Mouse (Mus musculus) midbrain, embryonic 11.5 days (tissue): ENCODE data around the gene Mboat7. TPM values are rescaled to one million over a fixed set of nuclear protein-coding genes. Genes with fewer than 3 reads are reported as not detected.

Experiments
- ATAC-seq: fragments of 200-750 bp; cut with Nextera tagmentation; 2 replicates; pipeline ENCODE4 v1.8.0; 2017; ENCODE audit warnings: moderate TSS enrichment, moderate library complexity; ENCODE audit not compliant: low FRiP score
- DNase-seq: peaks from one replicate; pipeline ENCODE4 v3.0.0; 2015; ENCODE audit warnings: low spot score; ENCODE audit errors: missing footprints
- H3K27ac ChIP-seq: fragments of 300-500 bp; sonication (generic); 2 replicates; pipeline ENCODE4 v1.5.1; 2014; ENCODE audit warnings: low read depth, low read length
- H3K27me3 ChIP-seq: fragments of 300-500 bp; sonication (generic); 2 replicates; pipeline ENCODE4 v1.6.1; 2014; ENCODE audit warnings: mild to moderate bottlenecking, low read length, moderate library complexity, mixed read lengths; ENCODE audit not compliant: control insufficient read depth, insufficient read depth
- H3K36me3 ChIP-seq: fragments of 300-500 bp; sonication (generic); 2 replicates; pipeline ENCODE4 v1.6.1; 2014; ENCODE audit warnings: mild to moderate bottlenecking, low read length, moderate library complexity, mixed read lengths; ENCODE audit not compliant: control insufficient read depth, insufficient read depth
- H3K4me1 ChIP-seq: fragments of 300-500 bp; sonication (generic); 2 replicates; pipeline ENCODE4 v1.6.1; 2014; ENCODE audit warnings: low read length; ENCODE audit not compliant: control insufficient read depth, insufficient read depth
- H3K4me2 ChIP-seq: fragments of 300-500 bp; sonication (generic); 2 replicates; pipeline ENCODE4 v1.6.1; 2014; ENCODE audit warnings: mild to moderate bottlenecking, moderate library complexity
- H3K4me3 ChIP-seq: fragments of 300-500 bp; sonication (generic); 2 replicates; pipeline ENCODE4 v1.5.1; 2014; ENCODE audit warnings: low read depth, low read length
- H3K9ac ChIP-seq: fragments of 300-500 bp; sonication (generic); 2 replicates; pipeline ENCODE4 v1.6.1; 2014; ENCODE audit warnings: low read length
- H3K9me3 ChIP-seq: fragments of 300-500 bp; sonication (generic); 2 replicates; pipeline ENCODE4 v1.6.1; 2016; ENCODE audit warnings: low read length; ENCODE audit not compliant: control insufficient read depth
- WGBS: fragments of 180-500 bp; shearing (Covaris S2); extraction: QIAGEN DNeasy Blood & Tissue Kit; methylation state at CpG from one replicate; pipeline ENCODE4 v1.1.7; 2014; 5-methylcytosine and 5-hydroxymethylcytosine counted together
- polyA plus RNA-seq: library from polyadenylated mRNA; unstranded; fragments of >200 nt; fragmentation: Nextera tagmentation; extraction: Ambion mirVana; gene quantifications from 2 replicates; pipeline ENCODE4 v1.2.1, GENCODE M21; 2014

The Mboat7 gene
- polyA plus RNA-seq, 1 experiment from 2014 or later, result 23.8 TPM

DNA sequence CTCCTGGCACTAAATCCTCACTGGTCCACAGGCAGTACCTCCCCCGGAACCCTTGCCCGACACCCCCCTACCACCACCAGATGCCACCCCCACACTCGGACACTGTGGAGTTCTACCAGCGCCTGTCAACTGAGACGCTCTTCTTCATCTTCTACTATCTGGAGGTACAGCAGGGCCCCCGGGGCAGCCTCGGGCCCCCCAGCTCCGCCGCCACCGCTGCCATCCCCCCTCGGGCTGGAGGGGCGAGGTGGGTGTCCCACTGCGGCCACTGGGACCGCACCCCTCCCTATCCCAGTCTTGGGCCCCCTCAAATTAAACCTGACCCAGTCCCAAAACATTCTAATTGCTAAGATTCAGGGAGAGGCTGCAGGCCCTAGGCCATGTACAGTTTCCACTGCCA, 34.7 kb downstream of the Mboat7 start:
- ATAC-seq, result no peak
- 97% methylated on average over 14 of the region's 14 CpGs for WGBS

DNA sequence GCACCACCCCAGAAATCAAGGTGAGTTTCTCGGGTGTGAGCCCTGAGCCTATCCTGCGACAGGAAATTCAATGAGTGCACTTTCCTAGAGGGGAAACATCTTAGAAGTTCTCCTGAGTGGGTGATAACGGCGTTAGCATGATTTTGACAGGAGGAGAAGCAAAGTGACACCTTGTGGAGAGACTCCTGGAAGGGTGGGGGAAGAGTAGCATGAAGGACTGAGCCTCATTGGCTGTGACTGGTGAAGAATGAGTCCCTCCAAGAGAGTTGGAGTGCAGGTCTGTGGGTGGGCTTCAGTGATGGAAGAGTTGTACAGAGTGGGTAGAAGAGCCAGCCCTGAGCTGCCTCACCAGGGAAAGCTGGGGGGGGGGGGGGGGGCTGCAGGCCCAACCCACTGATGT, 36.4 kb downstream of the Mboat7 start:
- ATAC-seq, result 0 out of 2 replicates have a peak, but pooled peaks have one; percentile 19
- Histone ChIP-seq H3K4me2 (no peak overlapping the region), H3K4me3 (no peak overlapping the region), H3K9me3 (no peaks in the 10 kb centered on the region), H3K27ac (no peak overlapping the region), H3K36me3 (peaks cover 55% of the 10 kb centered on the region), H3K9ac (no peak overlapping the region), H3K27me3 (no peaks in the 10 kb centered on the region), H3K4me1 (no peaks in the 10 kb centered on the region)
- DNase-seq, result no peak
- whole genome bisulfite sequencing, result 93% methylated on average over 4 of the region's 4 CpGs

More for the DNA sequence above, 34.7 kb downstream of the Mboat7 start:
- Histone ChIP-seq H3K4me3 (no peak overlapping the region), H3K9ac (no peak overlapping the region), H3K27me3 (no peaks in the 10 kb centered on the region), H3K27ac (no peak overlapping the region), H3K4me1 (peaks cover 1% of the 10 kb centered on the region), H3K4me2 (no peak overlapping the region), H3K36me3 (peaks cover 47% of the 10 kb centered on the region), H3K9me3 (no peaks in the 10 kb centered on the region)
- no peak for DNase-seq

DNA sequence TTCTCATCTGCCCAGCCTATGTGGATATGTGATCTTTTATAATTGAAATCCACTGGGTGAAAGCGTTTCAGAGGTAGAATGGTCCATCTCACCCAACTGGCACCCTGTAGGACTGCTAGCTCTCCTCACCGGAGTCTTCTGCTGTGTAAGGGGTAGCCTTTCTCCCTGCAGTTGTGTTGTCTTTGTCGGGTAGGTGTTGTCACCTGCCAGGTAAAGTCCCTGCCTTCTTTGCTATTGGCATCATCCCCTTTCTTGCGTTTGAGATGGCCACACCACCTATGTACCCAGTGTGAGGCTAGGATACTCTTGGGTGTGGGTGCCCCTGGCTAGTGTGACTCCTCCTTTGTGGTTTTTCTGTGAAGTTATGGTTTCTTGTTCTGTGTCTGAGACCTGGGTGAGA, 46.7 kb downstream of the Mboat7 start:
- no peak for ATAC-seq
- WGBS, result 74% methylated on average over 4 of the region's 4 CpGs
- Histone ChIP-seq H3K27me3 (no peaks in the 10 kb centered on the region), H3K4me3 (peak overlapping the region; percentile 99), H3K27ac (no peak overlapping the region), H3K4me2 (peak overlapping the region; percentile 91), H3K9me3 (no peaks in the 10 kb centered on the region), H3K4me1 (peaks cover 26% of the 10 kb centered on the region), H3K36me3 (peaks cover 13% of the 10 kb centered on the region), H3K9ac (peak overlapping the region; percentile 99)
- DNase-seq, result no peak

DNA sequence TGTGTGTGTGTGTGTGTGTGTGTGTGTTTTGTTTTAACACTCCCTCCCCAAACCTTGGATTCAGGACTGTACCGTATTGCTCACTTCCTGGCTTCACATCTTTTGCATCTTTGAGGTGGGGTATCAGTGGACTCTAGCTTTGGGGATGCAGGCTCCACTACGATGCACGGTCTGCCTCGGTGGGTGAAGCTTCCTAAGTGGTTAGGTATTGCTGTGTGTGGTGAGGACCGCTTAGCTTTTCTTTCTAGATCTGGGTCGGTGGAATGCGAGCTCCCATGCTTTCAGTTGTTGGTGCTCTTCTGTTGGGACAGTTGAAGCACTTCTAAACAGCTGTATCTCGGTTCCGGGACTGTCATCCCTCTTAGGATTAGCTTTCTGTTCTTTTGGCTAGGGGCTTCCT, 47.1 kb downstream of the Mboat7 start:
- H3K4me1 ChIP-seq, result peaks cover 26% of the 10 kb centered on the region
- peaks cover 9% of the 10 kb centered on the region for H3K36me3 ChIP-seq
- no peak for ATAC-seq
- H3K27me3 ChIP-seq, result no peaks in the 10 kb centered on the region
- 23% methylated on average over 9 of the region's 9 CpGs for WGBS
- no peaks in the 10 kb centered on the region for H3K9me3 ChIP-seq
- peak overlapping the region; percentile 91 for H3K4me2 ChIP-seq
- no peak overlapping the region for H3K27ac ChIP-seq
- peak overlapping the region; percentile 99 for H3K9ac ChIP-seq
- peak overlapping the region; percentile 99 for H3K4me3 ChIP-seq
- no peak for DNase-seq

DNA sequence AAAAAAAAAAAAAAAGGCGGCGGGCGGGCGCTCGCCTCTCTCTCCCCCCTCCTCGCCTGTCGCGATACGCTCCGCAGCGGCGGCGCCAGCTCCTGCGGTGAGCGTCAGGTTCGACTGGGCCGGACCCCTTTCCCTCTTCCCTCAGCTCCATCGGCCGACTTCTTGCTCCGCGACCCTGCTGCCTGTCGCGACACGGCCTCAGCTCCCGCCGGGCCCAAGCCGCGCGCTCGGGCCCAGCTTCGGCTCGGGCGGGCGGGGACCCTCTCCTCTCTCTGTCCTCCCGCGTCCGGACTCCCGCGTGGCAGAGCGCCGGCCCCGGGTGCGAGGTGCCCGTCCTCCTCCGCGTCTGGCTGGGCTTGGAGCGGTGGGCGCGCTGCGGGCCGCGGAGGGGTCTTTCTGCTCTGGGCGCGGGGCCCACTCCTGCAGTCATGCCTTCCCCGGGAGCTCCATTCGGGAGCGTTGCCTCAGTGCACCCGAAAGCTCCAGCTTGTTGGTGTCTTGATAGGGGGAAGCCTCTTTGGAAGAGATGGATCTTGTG, 47.8 kb downstream of the Mboat7 start:
- Histone ChIP-seq H3K27ac (peak overlapping the region; percentile 97), H3K9me3 (no peaks in the 10 kb centered on the region), H3K27me3 (no peaks in the 10 kb centered on the region), H3K4me1 (peaks cover 26% of the 10 kb centered on the region), H3K4me2 (peak overlapping the region; percentile 91), H3K36me3 (peaks cover 11% of the 10 kb centered on the region), H3K4me3 (peak overlapping the region; percentile 99), H3K9ac (peak overlapping the region; percentile 99)
- DNase-seq, result no peak
- under 1% methylated on average over 52 of the region's 58 CpGs for WGBS
- ATAC-seq, result peak; percentile 10; the same call in 1 of the 2 replicates

DNA sequence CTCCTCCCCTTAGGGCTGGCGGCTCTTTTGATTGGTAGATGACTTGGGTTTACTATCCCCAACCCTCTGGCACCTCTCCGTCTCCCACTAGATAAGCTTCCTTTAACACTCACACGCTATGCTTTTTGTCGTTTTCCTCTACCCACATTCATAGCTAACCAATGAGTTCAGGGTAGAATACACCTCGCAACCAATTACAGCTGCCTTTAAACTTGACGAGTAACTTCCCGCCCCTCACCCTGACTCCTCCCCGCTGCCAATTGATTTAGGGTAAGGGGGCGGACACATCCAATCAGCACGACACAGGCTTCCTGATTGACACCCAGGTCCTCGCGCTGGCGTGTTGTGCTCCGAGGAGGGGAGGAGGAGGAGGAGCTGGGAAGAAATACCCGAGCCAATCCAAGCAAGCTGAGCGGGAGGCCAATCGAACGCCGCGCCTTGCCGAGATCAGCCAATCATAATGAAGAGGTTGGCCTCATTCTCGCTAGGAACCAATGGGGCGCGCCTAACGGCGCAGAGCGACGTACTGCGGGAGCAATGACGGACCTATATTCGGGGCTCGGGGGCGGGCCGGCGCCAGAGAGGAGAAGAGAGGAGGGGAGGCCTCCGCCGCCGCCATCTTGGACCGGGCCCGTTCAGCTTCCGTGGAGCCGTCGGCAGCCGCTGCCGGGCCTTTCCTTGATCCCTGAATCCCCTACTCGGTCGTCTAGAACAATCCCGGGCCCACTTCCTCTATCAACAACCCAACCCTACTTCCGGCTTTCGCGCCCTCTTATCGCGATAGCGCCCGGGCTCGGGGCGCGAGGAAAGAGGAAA, 48.4 kb downstream of the Mboat7 start, which contains the start of gene Cnot3:
Gene Cnot3, plus strand, starts transcription at position 597 of the 816 bp plus-strand sequence.
- peak; percentile 98 for DNase-seq
- Histone ChIP-seq H3K27me3 (no peaks in the 10 kb centered on the region), H3K36me3 (peaks cover 14% of the 10 kb centered on the region), H3K27ac (peak within 1 kb of the TSS; percentile 97), H3K9ac (peak within 1 kb of the TSS; percentile 99), H3K9me3 (no peaks in the 10 kb centered on the region), H3K4me2 (peak within 1 kb of the TSS; percentile 91), H3K4me3 (peak within 1 kb of the TSS; percentile 99), H3K4me1 (peaks cover 26% of the 10 kb centered on the region)
- peak; percentile 99 for ATAC-seq
- under 1% methylated on average over 57 of the region's 58 CpGs for WGBS

DNA sequence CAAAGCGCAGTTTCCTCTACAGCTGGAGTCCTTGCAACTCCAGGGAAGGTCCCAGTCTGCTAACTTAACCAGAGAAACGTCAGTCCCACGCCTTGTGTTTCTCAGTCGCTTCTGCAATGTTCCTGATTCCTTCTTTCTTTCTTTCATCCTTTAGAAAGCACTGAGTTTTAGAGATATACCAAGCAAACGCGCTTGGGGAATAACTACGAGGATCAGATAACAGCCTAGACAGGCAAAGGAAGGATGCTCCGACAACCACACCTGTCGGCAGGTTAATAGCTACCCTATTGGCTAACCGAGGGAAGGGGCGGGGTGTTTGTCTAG, 49.0 kb downstream of the Mboat7 start:
- no peak for DNase-seq
- ATAC-seq, result no peak

DNA sequence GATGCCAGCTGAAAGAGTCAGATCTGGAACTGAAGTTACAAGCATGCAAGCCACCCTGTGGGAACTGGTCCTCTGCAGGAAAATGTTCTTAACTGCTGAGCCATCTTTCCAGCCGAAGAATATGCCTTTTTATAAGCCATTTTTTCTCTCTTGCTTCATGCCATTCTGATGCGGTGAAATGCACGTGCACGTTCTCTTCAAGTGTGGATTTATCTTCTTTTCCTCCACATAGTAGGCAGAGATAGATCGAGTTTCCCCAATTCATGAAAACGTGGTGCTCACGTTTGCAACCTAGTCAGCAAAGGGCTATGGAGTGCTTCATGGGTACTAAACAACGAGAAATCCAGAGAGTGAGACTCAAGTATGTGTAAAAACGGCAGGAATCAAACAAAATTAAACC, 49.5 kb downstream of the Mboat7 start:
- WGBS, result 21% methylated on average over 9 of the region's 9 CpGs
- Histone ChIP-seq H3K27ac (no peak overlapping the region), H3K4me2 (peak overlapping the region; percentile 54), H3K27me3 (no peaks in the 10 kb centered on the region), H3K4me1 (peaks cover 26% of the 10 kb centered on the region), H3K4me3 (peak overlapping the region; percentile 99), H3K9ac (peak overlapping the region; percentile 27; the same call in 1 of the 2 replicates), H3K36me3 (peaks cover 21% of the 10 kb centered on the region), H3K9me3 (no peaks in the 10 kb centered on the region)
- ATAC-seq, result no peak
- no peak for DNase-seq

More for the DNA sequence above, 49.0 kb downstream of the Mboat7 start:
- Histone ChIP-seq H3K4me3 (peak overlapping the region; percentile 99), H3K4me1 (peaks cover 26% of the 10 kb centered on the region), H3K4me2 (peak overlapping the region; percentile 54), H3K27me3 (no peaks in the 10 kb centered on the region), H3K27ac (no peak overlapping the region; the same call in 1 of the 2 replicates), H3K36me3 (peaks cover 19% of the 10 kb centered on the region), H3K9me3 (no peaks in the 10 kb centered on the region), H3K9ac (peak overlapping the region; percentile 27; the same call in 1 of the 2 replicates)
- WGBS, result 1% methylated on average over 11 of the region's 11 CpGs

DNA sequence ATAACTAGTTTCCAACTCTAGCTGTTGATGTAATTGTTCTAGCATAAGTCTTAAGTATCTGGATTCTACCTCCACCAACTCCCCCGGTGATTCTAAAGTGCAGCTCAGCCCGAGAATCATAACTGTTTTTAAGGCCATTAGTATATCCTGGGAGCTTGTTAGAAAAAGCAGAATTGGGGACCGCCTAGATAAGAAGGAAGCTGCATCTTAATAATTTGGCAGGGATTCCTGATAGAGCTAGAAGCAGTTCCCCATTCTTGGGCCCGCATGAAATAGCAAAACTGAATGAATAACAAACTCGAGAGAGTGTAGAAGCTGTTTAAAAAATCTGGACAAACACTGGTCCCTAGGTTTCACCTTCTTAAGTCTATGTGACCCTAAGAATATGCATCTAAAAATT, 49.9 kb downstream of the Mboat7 start:
- peaks cover 24% of the 10 kb centered on the region for H3K4me1 ChIP-seq
- 70% methylated on average over 5 of the region's 5 CpGs for WGBS
- H3K9ac ChIP-seq, result no peak overlapping the region
- H3K4me3 ChIP-seq, result no peak overlapping the region
- H3K36me3 ChIP-seq, result peaks cover 23% of the 10 kb centered on the region
- no peaks in the 10 kb centered on the region for H3K27me3 ChIP-seq
- H3K27ac ChIP-seq, result no peak overlapping the region
- DNase-seq, result no peak
- H3K9me3 ChIP-seq, result no peaks in the 10 kb centered on the region
- H3K4me2 ChIP-seq, result no peak overlapping the region
- ATAC-seq, result no peak
